Mouse (Mus musculus): ENCODE data around the gene Acbd6. TPM values are rescaled to one million over a fixed set of nuclear protein-coding genes. Genes with fewer than 3 reads are reported as not detected.

The Acbd6 gene
- polyA plus RNA-seq, 1 experiment from 2014 or later: 83.2 TPM

DNA sequence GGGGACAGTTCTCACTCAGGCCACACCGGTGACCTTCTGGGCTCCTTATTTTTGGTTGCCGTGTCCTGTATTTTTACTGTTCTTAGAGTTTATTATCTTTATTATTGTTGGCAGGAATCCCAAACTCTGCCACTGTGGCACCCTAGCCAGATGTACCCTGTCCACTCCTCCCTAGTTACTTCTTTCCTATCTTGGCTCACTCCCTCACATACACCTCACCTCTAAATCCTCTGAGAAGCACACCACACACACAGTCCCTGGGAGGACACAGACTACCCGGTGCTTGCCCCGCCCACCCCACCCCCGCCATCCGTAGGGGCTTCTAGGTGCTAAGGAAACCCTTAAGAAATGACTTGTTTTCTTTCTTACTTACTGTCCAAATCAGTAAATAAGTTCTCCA lies 117.7 kb downstream of the Acbd6 start:
- H3K9ac ChIP-seq (replicated peaks; ENCODE audit: low read length): no peak overlapping the region
- no peak overlapping the region for H3K4me3 ChIP-seq (ENCODE audit: low read depth, low read length)
- ATAC-seq (replicated peaks; ENCODE audit: insufficient number of reproducible peaks, low FRiP score, low TSS enrichment, low read depth) (no peak), DNase-seq (ENCODE audit: low spot score) (no peak)
- no peaks in the 10 kb centered on the region for H3K36me3 ChIP-seq (replicated peaks; ENCODE audit: control insufficient read depth, insufficient read depth, low read depth, low read length)
- H3K27me3 ChIP-seq (ENCODE audit: control insufficient read depth, insufficient read depth, low read length): no peaks in the 10 kb centered on the region
- H3K9me3 ChIP-seq (replicated peaks; ENCODE audit: control insufficient read depth, low read length): no peaks in the 10 kb centered on the region
- H3K4me1 ChIP-seq (ENCODE audit: control insufficient read depth, insufficient read depth, low read length): no peaks in the 10 kb centered on the region
- no peak overlapping the region for H3K4me2 ChIP-seq (ENCODE audit: low read depth, low read length)
- H3K27ac ChIP-seq (replicated peaks; ENCODE audit: low read depth, low read length): no peak overlapping the region
- WGBS: 91% methylated on average over 6 of the region's 6 CpGs

DNA sequence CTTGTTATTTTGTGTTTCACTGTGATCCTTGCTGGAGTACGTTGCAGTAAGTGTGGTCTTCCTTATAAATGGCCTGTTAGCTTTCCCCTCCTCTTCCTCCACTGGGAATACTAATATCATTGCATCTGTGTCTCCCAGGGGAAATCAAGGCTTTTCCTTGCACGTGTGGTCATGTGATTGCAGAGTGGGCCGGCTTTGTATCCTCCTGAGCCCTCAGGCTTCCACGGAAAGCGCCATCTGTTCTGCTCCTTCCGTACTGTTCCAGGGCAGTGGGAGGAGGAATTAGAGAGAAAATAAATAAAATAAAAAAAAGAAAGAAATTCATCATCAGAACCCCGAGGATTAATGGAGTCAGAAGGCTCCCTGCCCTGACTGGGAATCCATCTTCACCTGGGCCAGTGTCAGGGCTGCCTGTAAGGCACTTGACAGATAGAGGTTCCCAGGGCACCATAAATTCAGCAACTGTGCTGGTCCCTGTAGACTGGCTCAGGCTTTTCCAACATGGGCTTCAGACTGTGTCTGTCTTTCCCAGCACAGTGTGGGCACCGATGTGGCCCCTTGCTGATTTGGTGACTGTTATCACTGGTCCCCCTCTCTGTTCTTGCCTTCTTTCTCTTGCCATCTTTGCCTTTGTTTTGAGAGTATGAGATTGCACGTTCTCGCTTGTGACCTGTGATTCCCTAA lies 123.3 kb downstream of the Acbd6 start:
- no peak overlapping the region for H3K9ac ChIP-seq (replicated peaks; ENCODE audit: low read length)
- no peak overlapping the region for H3K27ac ChIP-seq (replicated peaks; ENCODE audit: low read depth, low read length)
- WGBS: 64% methylated on average over 10 of the region's 10 CpGs
- no peaks in the 10 kb centered on the region for H3K36me3 ChIP-seq (replicated peaks; ENCODE audit: control insufficient read depth, insufficient read depth, low read depth, low read length)
- no peak overlapping the region for H3K4me2 ChIP-seq (ENCODE audit: low read depth, low read length)
- no peak overlapping the region for H3K4me3 ChIP-seq (ENCODE audit: low read depth, low read length)
- H3K9me3 ChIP-seq (replicated peaks; ENCODE audit: control insufficient read depth, low read length): no peaks in the 10 kb centered on the region
- DNase-seq (ENCODE audit: low spot score) (no peak), ATAC-seq (replicated peaks; ENCODE audit: insufficient number of reproducible peaks, low FRiP score, low TSS enrichment, low read depth) (peak; percentile 70)
- H3K27me3 ChIP-seq (ENCODE audit: control insufficient read depth, insufficient read depth, low read length): no peaks in the 10 kb centered on the region
- H3K4me1 ChIP-seq (ENCODE audit: control insufficient read depth, insufficient read depth, low read length): no peaks in the 10 kb centered on the region

GRCm38 (mm10) chr1:155686816-155687215 lies 128.9 kb downstream of the Acbd6 start:
- Histone ChIP-seq H3K27ac (replicated peaks; ENCODE audit: low read depth, low read length) (no peak overlapping the region), H3K4me3 (ENCODE audit: low read depth, low read length) (no peak overlapping the region), H3K4me1 (ENCODE audit: control insufficient read depth, insufficient read depth, low read length) (no peaks in the 10 kb centered on the region), H3K9ac (replicated peaks; ENCODE audit: low read length) (no peak overlapping the region), H3K27me3 (ENCODE audit: control insufficient read depth, insufficient read depth, low read length) (no peaks in the 10 kb centered on the region), H3K9me3 (replicated peaks; ENCODE audit: control insufficient read depth, low read length) (no peaks in the 10 kb centered on the region), H3K36me3 (replicated peaks; ENCODE audit: control insufficient read depth, insufficient read depth, low read depth, low read length) (no peaks in the 10 kb centered on the region), H3K4me2 (ENCODE audit: low read depth, low read length) (no peak overlapping the region)
- ATAC-seq (replicated peaks; ENCODE audit: insufficient number of reproducible peaks, low FRiP score, low TSS enrichment, low read depth) (no peak), DNase-seq (ENCODE audit: low spot score) (no peak)
- WGBS: 88% methylated on average over 15 of the region's 15 CpGs

DNA sequence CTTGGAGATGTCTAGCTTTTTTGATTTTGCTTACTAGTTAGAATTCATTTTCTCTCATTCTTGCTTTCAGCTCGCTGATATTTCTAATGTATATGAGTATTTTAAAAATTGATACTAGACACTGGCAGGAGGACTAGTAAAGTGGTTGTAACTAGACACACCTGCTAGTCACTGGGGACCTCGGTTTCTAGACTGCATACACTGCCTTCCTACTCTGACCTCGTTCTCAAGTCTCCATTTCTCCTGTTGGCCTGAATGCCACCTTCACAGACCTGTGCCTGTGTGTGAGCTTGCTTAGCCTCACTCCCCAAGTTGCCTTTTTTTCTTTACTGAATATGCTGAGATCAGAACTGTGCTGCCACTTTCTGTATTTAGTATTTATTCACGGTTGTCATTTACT lies 131.2 kb downstream of the Acbd6 start:
- H3K36me3 ChIP-seq (replicated peaks; ENCODE audit: control insufficient read depth, insufficient read depth, low read depth, low read length): no peaks in the 10 kb centered on the region
- DNase-seq (ENCODE audit: low spot score): no peak

GRCm38 (mm10) chr1:155689558-155689957 lies 131.6 kb downstream of the Acbd6 start:
- ATAC-seq (replicated peaks; ENCODE audit: insufficient number of reproducible peaks, low FRiP score, low TSS enrichment, low read depth) (no peak), DNase-seq (ENCODE audit: low spot score) (no peak)
- no peak overlapping the region for H3K27ac ChIP-seq (replicated peaks; ENCODE audit: low read depth, low read length)
- H3K9me3 ChIP-seq (replicated peaks; ENCODE audit: control insufficient read depth, low read length): no peaks in the 10 kb centered on the region
- WGBS: 95% methylated on average over 5 of the region's 5 CpGs
- no peaks in the 10 kb centered on the region for H3K4me1 ChIP-seq (ENCODE audit: control insufficient read depth, insufficient read depth, low read length)
- no peak overlapping the region for H3K9ac ChIP-seq (replicated peaks; ENCODE audit: low read length)
- no peak overlapping the region for H3K4me3 ChIP-seq (ENCODE audit: low read depth, low read length)
- no peaks in the 10 kb centered on the region for H3K27me3 ChIP-seq (ENCODE audit: control insufficient read depth, insufficient read depth, low read length)
- H3K4me2 ChIP-seq (ENCODE audit: low read depth, low read length): no peak overlapping the region
- no peaks in the 10 kb centered on the region for H3K36me3 ChIP-seq (replicated peaks; ENCODE audit: control insufficient read depth, insufficient read depth, low read depth, low read length)

More for the DNA sequence above, 131.2 kb downstream of the Acbd6 start:
- Histone ChIP-seq H3K9ac (replicated peaks; ENCODE audit: low read length) (no peak overlapping the region), H3K4me1 (ENCODE audit: control insufficient read depth, insufficient read depth, low read length) (no peaks in the 10 kb centered on the region), H3K27ac (replicated peaks; ENCODE audit: low read depth, low read length) (no peak overlapping the region), H3K9me3 (replicated peaks; ENCODE audit: control insufficient read depth, low read length) (no peaks in the 10 kb centered on the region), H3K4me2 (ENCODE audit: low read depth, low read length) (no peak overlapping the region), H3K4me3 (ENCODE audit: low read depth, low read length) (no peak overlapping the region), H3K27me3 (ENCODE audit: control insufficient read depth, insufficient read depth, low read length) (no peaks in the 10 kb centered on the region)
- WGBS: 83% methylated on average over 4 of the region's 4 CpGs
- ATAC-seq (replicated peaks; ENCODE audit: insufficient number of reproducible peaks, low FRiP score, low TSS enrichment, low read depth): no peak

GRCm38 (mm10) chr1:155692230-155692629 lies 134.3 kb downstream of the Acbd6 start:
- no peak overlapping the region for H3K4me2 ChIP-seq (ENCODE audit: low read depth, low read length)
- DNase-seq (ENCODE audit: low spot score) (no peak), ATAC-seq (replicated peaks; ENCODE audit: insufficient number of reproducible peaks, low FRiP score, low TSS enrichment, low read depth) (no peak)
- no peaks in the 10 kb centered on the region for H3K27me3 ChIP-seq (ENCODE audit: control insufficient read depth, insufficient read depth, low read length)
- no peaks in the 10 kb centered on the region for H3K4me1 ChIP-seq (ENCODE audit: control insufficient read depth, insufficient read depth, low read length)
- H3K9me3 ChIP-seq (replicated peaks; ENCODE audit: control insufficient read depth, low read length): no peaks in the 10 kb centered on the region
- H3K36me3 ChIP-seq (replicated peaks; ENCODE audit: control insufficient read depth, insufficient read depth, low read depth, low read length): no peaks in the 10 kb centered on the region
- no peak overlapping the region for H3K27ac ChIP-seq (replicated peaks; ENCODE audit: low read depth, low read length)
- H3K4me3 ChIP-seq (ENCODE audit: low read depth, low read length): no peak overlapping the region
- no peak overlapping the region for H3K9ac ChIP-seq (replicated peaks; ENCODE audit: low read length)
- 95% methylated on average over 6 of the region's 6 CpGs for WGBS

DNA sequence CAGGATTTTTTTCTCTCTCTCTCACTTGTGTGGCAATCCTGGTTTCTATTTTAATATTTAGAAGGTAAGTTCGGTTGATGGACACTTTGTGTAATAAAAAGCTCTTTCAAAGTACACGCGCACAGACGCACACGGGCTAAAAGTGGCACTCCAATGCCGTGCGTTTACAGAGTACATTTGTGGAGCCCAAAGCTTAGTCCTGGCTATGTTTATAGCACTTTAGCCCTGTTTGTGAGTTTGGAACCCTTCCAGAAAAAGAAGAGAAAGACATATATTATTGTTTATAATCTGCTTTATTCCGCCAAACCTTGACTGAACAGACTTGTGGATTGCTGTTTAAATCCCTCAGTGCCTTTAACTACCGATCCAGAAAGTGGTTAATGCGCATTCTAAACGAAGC lies 135.1 kb downstream of the Acbd6 start:
- no peaks in the 10 kb centered on the region for H3K36me3 ChIP-seq (replicated peaks; ENCODE audit: control insufficient read depth, insufficient read depth, low read depth, low read length)
- no peak for ATAC-seq (replicated peaks; ENCODE audit: insufficient number of reproducible peaks, low FRiP score, low TSS enrichment, low read depth)
- 87% methylated on average over 11 of the region's 11 CpGs for WGBS

DNA sequence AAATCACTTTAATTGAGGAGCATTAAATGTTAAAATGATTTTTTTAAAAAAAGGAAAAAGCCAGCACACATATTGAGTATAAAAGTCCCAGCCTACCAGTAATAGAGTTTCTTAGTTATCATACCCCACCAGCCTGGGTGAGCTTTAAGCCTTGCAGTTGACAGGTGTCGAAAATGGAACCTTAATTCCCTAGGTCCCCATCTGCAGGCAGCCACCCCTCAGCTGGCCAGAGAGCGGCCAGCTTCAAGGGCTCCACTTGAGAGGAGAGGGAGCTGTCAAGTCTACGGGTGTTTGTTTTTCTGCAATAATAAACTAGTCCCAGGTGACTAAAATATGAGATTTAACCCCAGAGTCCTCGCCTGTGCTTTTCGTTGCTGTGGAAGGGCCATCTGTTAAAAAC lies 135.5 kb downstream of the Acbd6 start:
- DNase-seq (ENCODE audit: low spot score): no peak
- Histone ChIP-seq H3K4me2 (ENCODE audit: low read depth, low read length) (no peak overlapping the region), H3K4me3 (ENCODE audit: low read depth, low read length) (no peak overlapping the region), H3K9me3 (replicated peaks; ENCODE audit: control insufficient read depth, low read length) (no peaks in the 10 kb centered on the region), H3K4me1 (ENCODE audit: control insufficient read depth, insufficient read depth, low read length) (no peaks in the 10 kb centered on the region), H3K27ac (replicated peaks; ENCODE audit: low read depth, low read length) (no peak overlapping the region), H3K36me3 (replicated peaks; ENCODE audit: control insufficient read depth, insufficient read depth, low read depth, low read length) (no peaks in the 10 kb centered on the region), H3K9ac (replicated peaks; ENCODE audit: low read length) (no peak overlapping the region), H3K27me3 (ENCODE audit: control insufficient read depth, insufficient read depth, low read length) (no peaks in the 10 kb centered on the region)
- WGBS: 57% methylated on average over 5 of the region's 5 CpGs
- no peak for ATAC-seq (replicated peaks; ENCODE audit: insufficient number of reproducible peaks, low FRiP score, low TSS enrichment, low read depth)

More for the DNA sequence above, 135.1 kb downstream of the Acbd6 start:
- Histone ChIP-seq H3K4me1 (ENCODE audit: control insufficient read depth, insufficient read depth, low read length) (no peaks in the 10 kb centered on the region), H3K27me3 (ENCODE audit: control insufficient read depth, insufficient read depth, low read length) (no peaks in the 10 kb centered on the region), H3K27ac (replicated peaks; ENCODE audit: low read depth, low read length) (no peak overlapping the region), H3K4me2 (ENCODE audit: low read depth, low read length) (no peak overlapping the region), H3K9ac (replicated peaks; ENCODE audit: low read length) (no peak overlapping the region), H3K4me3 (ENCODE audit: low read depth, low read length) (no peak overlapping the region), H3K9me3 (replicated peaks; ENCODE audit: control insufficient read depth, low read length) (no peaks in the 10 kb centered on the region)
- no peak for DNase-seq (ENCODE audit: low spot score)

All from embryonic facial prominence, embryonic 11.5 days (tissue).